In the genomic region with DNA sequence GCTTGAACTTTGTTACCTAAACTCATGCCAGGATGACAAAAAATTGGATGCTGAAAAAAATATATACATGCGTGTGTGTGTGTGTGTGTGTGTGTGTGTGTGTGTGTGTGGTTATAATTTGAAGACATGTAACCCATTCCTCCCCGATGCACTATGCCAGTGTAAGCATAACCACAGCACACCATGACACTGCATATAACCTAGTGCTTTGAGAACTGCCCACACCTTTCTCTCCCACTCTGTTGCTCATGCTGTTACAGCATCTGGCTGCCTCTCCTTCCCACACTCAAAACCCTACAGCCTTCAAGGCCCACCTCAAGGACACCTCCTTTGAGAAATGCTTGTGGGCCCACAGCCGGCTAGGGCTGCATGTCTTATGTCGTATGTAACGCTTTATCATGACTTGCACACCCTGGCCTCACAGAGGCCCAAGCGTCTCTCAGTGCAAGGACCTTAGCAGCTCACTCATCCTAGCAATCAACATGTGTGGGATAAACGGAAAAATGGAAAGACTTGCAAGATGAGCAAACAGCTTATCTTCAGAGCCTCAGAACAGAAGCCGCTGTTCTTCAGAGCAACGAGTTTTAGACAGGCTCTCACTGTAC, we compare ENCODE assay signal across 21 mouse cellular contexts.
A peak's percentile ranks its signal among the peaks of the same experiment; 100 is the strongest.
DNase-seq lines count a peak whose midpoint lies in the region; ATAC-seq lines count a peak whose summit lies in the region.
"Had no signal": no experiment of that assay in that cellular context is flagged by ENCODE, and none has a peak within 500 bp of the region (broad histone marks: within the 10 kb centered on the region; RNA-seq: fewer than 3 reads in every experiment).

No protein-coding gene starts in this region.

- no peak for ATAC-seq in limb, embryonic 15.5 days (ENCODE audit: insufficient number of reproducible peaks, low FRiP score, low TSS enrichment, low read depth)
- peak; percentile 92 for ATAC-seq in liver, embryonic 13.5 days (ENCODE audit: low read depth)
- ATAC-seq: forebrain, embryonic 13.5 days; midbrain, embryonic 13.5 days had no signal

- H3K9me3 ChIP-seq in limb, embryonic 15.5 days: no peaks in the 10 kb centered on the region
- H3K9me3 ChIP-seq in limb, embryonic 10.5 days (replicated peaks): no peaks in the 10 kb centered on the region
- H3K9me3 ChIP-seq in liver, embryonic 13.5 days (replicated peaks): no peaks in the 10 kb centered on the region
- H3K9me3 ChIP-seq: embryonic facial prominence, embryonic 12.5 days; forebrain, embryonic 13.5 days; hindbrain, embryonic 15.5 days; limb, embryonic 13.5 days; midbrain, embryonic 13.5 days; neural tube, embryonic 15.5 days had no signal

- no peak overlapping the region for H3K9ac ChIP-seq in limb, embryonic 15.5 days
- peak overlapping the region; percentile 14; the same call in 1 of the 2 replicates for H3K9ac ChIP-seq in liver, embryonic 13.5 days
- H3K9ac ChIP-seq: embryonic facial prominence, embryonic 12.5 days; forebrain, embryonic 13.5 days; hindbrain, embryonic 15.5 days; limb, embryonic 13.5 days; midbrain, embryonic 13.5 days; neural tube, embryonic 15.5 days had no signal

- 83% methylated on average over 9 of the region's 9 CpGs for WGBS in limb, embryonic 15.5 days
- 90% methylated on average over 9 of the region's 9 CpGs for WGBS in limb, embryonic 10.5 days
- 22% methylated on average over 9 of the region's 9 CpGs for WGBS in liver, embryonic 13.5 days (ENCODE audit: insufficient replicate concordance)

- H3K4me1 ChIP-seq in limb, embryonic 15.5 days: peaks cover 25% of the 10 kb centered on the region
- H3K4me1 ChIP-seq in limb, embryonic 10.5 days: peaks cover 8% of the 10 kb centered on the region
- H3K4me1 ChIP-seq in liver, embryonic 13.5 days (replicated peaks): peaks cover 63% of the 10 kb centered on the region

- peak; percentile 89 for DNase-seq in heart, adult 11 months
- no peak for DNase-seq in heart, postnatal 10 days
- no peak for DNase-seq in limb, embryonic 10.5 days (ENCODE audit: low spot score)
- DNase-seq in c-Kit-positive CD71-positive TER-119-positive erythroid progenitor cells, embryonic 14.5 days (ENCODE audit: low spot score): peak; percentile 42
- DNase-seq in liver, embryonic 13.5 days: peak; percentile 56
- no peak for DNase-seq in yolk sac, embryonic 10.5 days (ENCODE audit: low spot score)
- DNase-seq in urinary bladder, adult 18-20 months (ENCODE audit: low spot score in 2 of 2): no peak
- DNase-seq: adrenal gland, postnatal 10 days; B cell, adult 2 months; cerebellum, adult 8-10 months; kidney, adult 18-20 months; kidney, postnatal 10 days; layer of hippocampus, adult 9-11 months; thymus, adult 18-20 months had no signal

- H3K27ac ChIP-seq in limb, embryonic 15.5 days: 0 out of 2 replicates have a peak overlapping the region, but pooled peaks have one; percentile 22
- no peak overlapping the region for H3K27ac ChIP-seq in limb, embryonic 10.5 days
- peak overlapping the region; percentile 76 for H3K27ac ChIP-seq in liver, embryonic 13.5 days
- H3K27ac ChIP-seq: embryonic facial prominence, embryonic 12.5 days; forebrain, embryonic 13.5 days; hindbrain, embryonic 15.5 days; limb, embryonic 13.5 days; midbrain, embryonic 13.5 days; neural tube, embryonic 15.5 days had no signal

- no peaks in the 10 kb centered on the region for H3K36me3 ChIP-seq in limb, embryonic 15.5 days
- H3K36me3 ChIP-seq in limb, embryonic 10.5 days: 0 out of 2 replicates have a peak, but pooled peaks cover 5% of the 10 kb centered on the region
- no peaks in the 10 kb centered on the region for H3K36me3 ChIP-seq in liver, embryonic 13.5 days
- H3K36me3 ChIP-seq: embryonic facial prominence, embryonic 12.5 days; hindbrain, embryonic 15.5 days; limb, embryonic 13.5 days; midbrain, embryonic 13.5 days; neural tube, embryonic 15.5 days had no signal

- H3K4me3 ChIP-seq in limb, embryonic 15.5 days: no peak overlapping the region
- no peak overlapping the region for H3K4me3 ChIP-seq in limb, embryonic 10.5 days
- no peak overlapping the region for H3K4me3 ChIP-seq in liver, embryonic 13.5 days (replicated peaks)
- H3K4me3 ChIP-seq: embryonic facial prominence, embryonic 12.5 days; forebrain, embryonic 13.5 days; hindbrain, embryonic 15.5 days; limb, embryonic 13.5 days; midbrain, embryonic 13.5 days; neural tube, embryonic 15.5 days had no signal

- H3K27me3 ChIP-seq in limb, embryonic 15.5 days: no peaks in the 10 kb centered on the region
- H3K27me3 ChIP-seq in limb, embryonic 10.5 days (ENCODE audit: low read depth, poor library complexity, severe bottlenecking): no peaks in the 10 kb centered on the region
- H3K27me3 ChIP-seq in liver, embryonic 13.5 days: no peaks in the 10 kb centered on the region
- H3K27me3 ChIP-seq: embryonic facial prominence, embryonic 12.5 days; forebrain, embryonic 13.5 days; hindbrain, embryonic 15.5 days; limb, embryonic 13.5 days; midbrain, embryonic 13.5 days; neural tube, embryonic 15.5 days had no signal

- H3K4me2 ChIP-seq in limb, embryonic 15.5 days: no peak overlapping the region
- H3K4me2 ChIP-seq in liver, embryonic 13.5 days: peak overlapping the region; percentile 23
- H3K4me2 ChIP-seq: embryonic facial prominence, embryonic 12.5 days; forebrain, embryonic 13.5 days; hindbrain, embryonic 15.5 days; limb, embryonic 13.5 days; midbrain, embryonic 13.5 days; neural tube, embryonic 15.5 days had no signal

- intact Hi-C loops in heart, postnatal 10 days (cut with DNase I): no loop called here

Comparison
In these comparisons a context has a peak if more than half of its experiments do, and no peak if none do; other contexts are left out.
1. DNase-seq: peak in heart, adult 11 months (single experiment), c-Kit-positive CD71-positive TER-119-positive erythroid progenitor cells, embryonic 14.5 days (single experiment) and liver, embryonic 13.5 days (single experiment); none in heart, postnatal 10 days (0 of 2), limb, embryonic 10.5 days (single experiment), yolk sac, embryonic 10.5 days (single experiment) and urinary bladder, adult 18-20 months (0 of 2).